Mouse (Mus musculus) MEL (cell line): ENCODE data around the gene Borcs8. TPM values are rescaled to one million over a fixed set of nuclear protein-coding genes. Genes with fewer than 3 reads are reported as not detected.

Experiments used
- DNase-seq: peaks from one replicate; pipeline ENCODE4 v3.0.0; 2011; ENCODE audit warnings: low read depth, low spot score
- H3K27ac ChIP-seq: 2 replicates; pipeline ENCODE4 v1.5.1; 2012; ENCODE audit warnings: low read depth, mild to moderate bottlenecking, control low read depth, low read length, moderate library complexity; ENCODE audit not compliant: control insufficient read depth
- H3K27me3 ChIP-seq, 2 experiments: fragments of 150-350 bp in 1 of 2; sonication (generic) in 1 of 2; 2 replicates each; pipeline ENCODE4 v1.6.1; 2012; ENCODE audit warnings: low read length in 2 of 2, mild to moderate bottlenecking in 2 of 2, improper control_type of control experiment in 1 of 2, moderate library complexity in 1 of 2; ENCODE audit not compliant: insufficient read depth in 2 of 2, control insufficient read depth in 1 of 2
- H3K36me3 ChIP-seq, 2 experiments: 2 replicates each; pipeline ENCODE4 v1.6.1; 2012 to 2014; ENCODE audit warnings: low read length in 2 of 2, improper control_type of control experiment in 1 of 2, inconsistent platforms in 1 of 2, mild to moderate bottlenecking in 1 of 2; ENCODE audit not compliant: insufficient read depth in 2 of 2, control insufficient read depth in 1 of 2
- H3K4me1 ChIP-seq, 2 experiments: fragments of 150-350 bp in 1 of 2; sonication (generic) in 1 of 2; 2 replicates each; pipeline ENCODE4 v1.6.1; 2012; ENCODE audit warnings: low read length in 2 of 2, improper control_type of control experiment in 1 of 2, mild to moderate bottlenecking in 1 of 2; ENCODE audit not compliant: insufficient read depth in 2 of 2, control insufficient read depth in 1 of 2
- H3K4me3 ChIP-seq, 2 experiments: fragments of 150-350 bp in 1 of 2; sonication (generic) in 1 of 2; 2 replicates each; pipeline ENCODE4 v1.5.1; 2012; ENCODE audit warnings: low read depth in 2 of 2, low read length in 2 of 2, mild to moderate bottlenecking in 2 of 2, moderate library complexity in 2 of 2, control low read depth in 1 of 2, improper control_type of control experiment in 1 of 2; ENCODE audit not compliant: control insufficient read depth in 1 of 2, insufficient read depth in 1 of 2
- H3K79me2 ChIP-seq: 2 replicates; pipeline ENCODE4 v1.6.1; 2012; ENCODE audit warnings: mild to moderate bottlenecking, low read length, moderate library complexity; ENCODE audit not compliant: control insufficient read depth, poor library complexity, insufficient read depth
- H3K9ac ChIP-seq: 2 replicates; pipeline ENCODE4 v1.6.1; 2012; ENCODE audit warnings: low read depth, mild to moderate bottlenecking, control low read depth, low read length, moderate library complexity; ENCODE audit not compliant: control insufficient read depth, poor library complexity, severe bottlenecking
- H3K9me3 ChIP-seq: fragments of 150-350 bp; sonication (generic); replicated peaks from 2 replicates; pipeline ENCODE4 v1.6.1; 2012; ENCODE audit warnings: mild to moderate bottlenecking, low read length, improper control_type of control experiment, moderate library complexity; ENCODE audit not compliant: insufficient read depth
- BHLHE40 ChIP-seq: IDR thresholded peaks from 2 replicates; pipeline ENCODE4 v1.6.1; 2012; ENCODE audit warnings: low read depth, mild to moderate bottlenecking, inconsistent platforms, low read length, improper control_type of control experiment, borderline replicate concordance
- CTCF ChIP-seq, 3 experiments: IDR thresholded peaks in 2 of 3; conservative IDR thresholded peaks in 1 of 3; 2 replicates each; pipeline ENCODE4 v1.5.1; 2011 to 2012; ENCODE audit warnings: low read length in 3 of 3, low read depth in 2 of 3, mild to moderate bottlenecking in 2 of 3, improper control_type of control experiment in 1 of 3, inconsistent platforms in 1 of 3, mixed read lengths in 1 of 3, moderate library complexity in 1 of 3; ENCODE audit not compliant: control insufficient read depth in 1 of 3, insufficient read depth in 1 of 3, poor library complexity in 1 of 3, severe bottlenecking in 1 of 3
- E2F4 ChIP-seq: IDR thresholded peaks from 2 replicates; pipeline ENCODE4 v1.6.1; 2011; ENCODE audit warnings: low read depth, low read length, improper control_type of control experiment, borderline replicate concordance
- ELF1 ChIP-seq: IDR thresholded peaks from 2 replicates; pipeline ENCODE4 v1.6.1; 2014; ENCODE audit warnings: low read depth, mild to moderate bottlenecking, inconsistent platforms, low read length, improper control_type of control experiment, moderate library complexity
- EP300 ChIP-seq, 2 experiments: IDR thresholded peaks; 2 replicates each; pipeline ENCODE4 v1.6.1; 2011; ENCODE audit warnings: improper control_type of control experiment in 2 of 2, low read length in 2 of 2, low read depth in 1 of 2, mild to moderate bottlenecking in 1 of 2
- ETS1 ChIP-seq: IDR thresholded peaks from 2 replicates; pipeline ENCODE4 v1.6.1; 2012; ENCODE audit warnings: low read depth, mild to moderate bottlenecking, inconsistent platforms, low read length, improper control_type of control experiment, moderate library complexity
- GABPA ChIP-seq: IDR thresholded peaks from 2 replicates; pipeline ENCODE4 v1.6.1; 2012; ENCODE audit warnings: low read depth, mild to moderate bottlenecking, inconsistent platforms, low read length, improper control_type of control experiment, moderate library complexity
- JUND ChIP-seq: IDR thresholded peaks from 2 replicates; pipeline ENCODE4 v1.6.1; 2011; ENCODE audit warnings: low read depth, mild to moderate bottlenecking, improper control_type of control experiment, low read length
- MAFK ChIP-seq: IDR thresholded peaks from 2 replicates; pipeline ENCODE4 v1.6.1; 2011; ENCODE audit warnings: low read depth, mild to moderate bottlenecking, low read length, improper control_type of control experiment, borderline replicate concordance
- MAX ChIP-seq: IDR thresholded peaks from 2 replicates; pipeline ENCODE4 v1.6.1; 2011; ENCODE audit warnings: low read length, improper control_type of control experiment
- MAZ ChIP-seq: IDR thresholded peaks from 2 replicates; pipeline ENCODE4 v1.6.1; 2012; ENCODE audit warnings: low read depth, mild to moderate bottlenecking, inconsistent platforms, low read length, improper control_type of control experiment
- MYB ChIP-seq: IDR thresholded peaks from 2 replicates; pipeline ENCODE4 v1.6.1; 2011; ENCODE audit warnings: mild to moderate bottlenecking, low read depth, low read length, improper control_type of control experiment
- NELFE ChIP-seq: IDR thresholded peaks from 2 replicates; pipeline ENCODE4 v1.6.1; 2011; ENCODE audit warnings: low read depth, low read length, improper control_type of control experiment
- POLR2AphosphoS5 ChIP-seq: IDR thresholded peaks from 2 replicates; pipeline ENCODE4 v1.6.1; 2012; ENCODE audit warnings: low read depth, borderline replicate concordance, mild to moderate bottlenecking, inconsistent platforms, low read length, moderate library complexity, mixed read lengths
- RAD21 ChIP-seq: IDR thresholded peaks from 2 replicates; pipeline ENCODE4 v1.6.1; 2011; ENCODE audit warnings: mild to moderate bottlenecking, low read depth, low read length, improper control_type of control experiment
- SIN3A ChIP-seq: IDR thresholded peaks from 2 replicates; pipeline ENCODE4 v1.6.1; 2012; ENCODE audit warnings: low read length, improper control_type of control experiment, inconsistent platforms
- SMC3 ChIP-seq: IDR thresholded peaks from 2 replicates; pipeline ENCODE4 v1.6.1; 2011; ENCODE audit warnings: low read depth, low read length, improper control_type of control experiment
- TCF12 ChIP-seq: IDR thresholded peaks from 2 replicates; pipeline ENCODE4 v1.6.1; 2014; ENCODE audit warnings: low read depth, mild to moderate bottlenecking, inconsistent platforms, low read length, improper control_type of control experiment, moderate library complexity
- UBTF ChIP-seq: IDR thresholded peaks from 2 replicates; pipeline ENCODE4 v1.6.1; 2012; ENCODE audit warnings: low read depth, mild to moderate bottlenecking, inconsistent platforms, low read length, improper control_type of control experiment, moderate library complexity, borderline replicate concordance; ENCODE audit not compliant: insufficient read depth
- ZC3H11A ChIP-seq: IDR thresholded peaks from 2 replicates; pipeline ENCODE4 v1.6.1; 2012; ENCODE audit warnings: low read depth, mild to moderate bottlenecking, inconsistent platforms, low read length, improper control_type of control experiment
- ZMIZ1 ChIP-seq: IDR thresholded peaks from 2 replicates; pipeline ENCODE4 v1.6.1; 2012; ENCODE audit warnings: low read depth, mild to moderate bottlenecking, inconsistent platforms, low read length, improper control_type of control experiment, moderate library complexity
- ZNF384 ChIP-seq: IDR thresholded peaks from 2 replicates; pipeline ENCODE4 v1.6.1; 2012; ENCODE audit warnings: low read depth, mild to moderate bottlenecking, inconsistent platforms, low read length, improper control_type of control experiment
- polyA plus RNA-seq, 2 experiments: library from polyadenylated mRNA; stranded (reverse) in 1 of 2; unstranded in 1 of 2; fragments of >175 nt in 1 of 2; fragments of >200 nt in 1 of 2; gene quantifications; 2 replicates each; pipeline versions ENCODE4 v1.2.1 to v1.2.4; 2012; ENCODE audit warnings: low replicate concordance in 2 of 2, low read depth in 1 of 2; ENCODE audit not compliant: insufficient read length in 2 of 2, insufficient read depth in 1 of 2, missing spikeins in 1 of 2
- total RNA-seq: library from RNA; depleted of rRNA; stranded (reverse); fragments of 300-350 nt; gene quantifications from 2 replicates; pipeline ENCODE4 v1.2.3, GENCODE M21; 2012

Gene Borcs8
- total and polyA plus RNA-seq, 3 experiments: 49.5 to 73.0 TPM; not detected in 1

DNA sequence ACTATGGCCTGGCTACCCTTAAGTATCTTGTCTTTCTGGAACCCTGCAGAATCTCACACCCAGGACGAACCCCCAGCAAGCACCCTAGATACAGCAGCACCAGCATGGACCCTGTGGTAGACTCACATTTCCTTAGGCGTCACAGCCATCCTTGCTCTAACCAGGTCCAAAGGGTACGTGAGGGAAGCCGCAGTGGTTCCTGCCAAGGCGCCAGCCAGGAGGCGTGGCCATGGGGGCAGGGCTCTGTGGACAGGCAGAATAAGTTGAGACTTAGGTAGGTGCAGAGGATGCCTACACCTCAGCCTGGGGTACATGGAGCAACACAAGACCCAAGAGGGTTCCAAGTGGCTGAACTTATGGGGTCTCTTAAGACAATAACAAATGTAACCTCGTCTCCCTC lies 49.4 kb downstream of the Borcs8 start:
- no peak for TF ChIP-seq SIN3A
- no peak for TF ChIP-seq BHLHE40
- TF ChIP-seq JUND: no peak
- TF ChIP-seq UBTF: no peak
- no peak for TF ChIP-seq CTCF (IDR thresholded peaks at IDR 0.05 in 2 of 3, conservative IDR thresholded peaks at IDR 0.05 in 1 of 3; ENCODE audit: control insufficient read depth in 1 of 3, insufficient read depth in 1 of 3, low read depth in 2 of 3, low read length in 3 of 3, poor library complexity in 1 of 3, severe bottlenecking in 1 of 3)
- no peak for TF ChIP-seq ZNF384
- TF ChIP-seq EP300 (IDR thresholded peaks at IDR 0.05; ENCODE audit: low read depth in 1 of 2, low read length in 2 of 2): no peak
- TF ChIP-seq POLR2AphosphoS5: no peak
- TF ChIP-seq ETS1: no peak
- Histone ChIP-seq H3K27ac (no peak overlapping the region), H3K9ac (no peak overlapping the region), H3K79me2 (no peaks in the 10 kb centered on the region), H3K27me3 (no peaks in the 10 kb centered on the region), H3K36me3 (no peaks in the 10 kb centered on the region; a peak in 1 of 4 replicates), H3K4me3 (no peak overlapping the region), H3K4me1 (no peaks in the 10 kb centered on the region), H3K9me3 (no peaks in the 10 kb centered on the region)
- DNase-seq: no peak

DNA sequence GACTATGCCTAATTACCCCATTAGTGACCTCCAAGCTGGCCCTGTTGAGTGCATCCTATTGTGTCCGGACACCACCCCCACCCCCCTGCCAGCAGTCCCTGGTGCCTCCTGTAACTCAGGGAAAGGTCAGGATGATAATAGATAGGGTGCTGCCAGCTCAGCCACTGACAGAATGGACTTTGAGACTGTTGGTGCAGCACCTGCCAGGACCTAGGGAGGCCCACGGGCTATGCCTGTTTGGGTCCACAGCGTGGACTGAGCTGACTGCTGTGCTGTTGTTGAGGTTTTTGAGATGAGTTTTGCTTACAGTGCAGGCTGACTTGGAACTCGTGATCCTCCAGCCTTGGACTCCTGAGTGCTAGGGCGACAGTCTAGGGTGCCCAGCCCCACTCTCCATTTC lies 53.9 kb downstream of the Borcs8 start:
- H3K27me3 ChIP-seq: no peaks in the 10 kb centered on the region
- no peak for DNase-seq
- H3K9me3 ChIP-seq: no peaks in the 10 kb centered on the region
- no peak for TF ChIP-seq ZNF384
- no peak for TF ChIP-seq RAD21
- no peak for TF ChIP-seq JUND
- no peak for TF ChIP-seq ZMIZ1
- TF ChIP-seq NELFE: no peak
- no peak for TF ChIP-seq MAX
- TF ChIP-seq GABPA: no peak
- TF ChIP-seq UBTF: no peak
- TF ChIP-seq E2F4: no peak
- TF ChIP-seq MYB: no peak
- TF ChIP-seq ELF1: no peak
- no peak for TF ChIP-seq ZC3H11A
- TF ChIP-seq SMC3: no peak
- TF ChIP-seq TCF12: no peak
- TF ChIP-seq MAZ: no peak
- no peak for TF ChIP-seq BHLHE40
- TF ChIP-seq MAFK: no peak
- no peaks in the 10 kb centered on the region for H3K4me1 ChIP-seq
- peaks cover 2% of the 10 kb centered on the region; the same call in 1 of the 2 replicates for H3K79me2 ChIP-seq
- no peak overlapping the region for H3K27ac ChIP-seq
- no peak overlapping the region for H3K9ac ChIP-seq
- no peaks in the 10 kb centered on the region; a peak in 2 of 4 replicates for H3K36me3 ChIP-seq
- H3K4me3 ChIP-seq: no peak overlapping the region
